Mouse (Mus musculus): ENCODE measurements around the gene Tstd1.

- TF ChIP-seq POLR2A (IDR thresholded peaks at IDR 0.05; ENCODE audit: low read depth, low read length) (no peak), CTCF (conservative IDR thresholded peaks at IDR 0.05; ENCODE audit: insufficient read depth, insufficient read length, low read depth, low read length) (no peak)
Observed at GRCm38 (mm10) chr1:171419291-171419882, 715 bp downstream of the Tstd1 start.

Data from kidney, adult 2 months (tissue).